Mouse (Mus musculus): ENCODE results near the gene Noxa1. TPM values are rescaled to one million over a fixed set of nuclear protein-coding genes. Genes with fewer than 3 reads are reported as not detected.

Noxa1 gene
- polyA plus RNA-seq, 1 experiment = not detected

DNA sequence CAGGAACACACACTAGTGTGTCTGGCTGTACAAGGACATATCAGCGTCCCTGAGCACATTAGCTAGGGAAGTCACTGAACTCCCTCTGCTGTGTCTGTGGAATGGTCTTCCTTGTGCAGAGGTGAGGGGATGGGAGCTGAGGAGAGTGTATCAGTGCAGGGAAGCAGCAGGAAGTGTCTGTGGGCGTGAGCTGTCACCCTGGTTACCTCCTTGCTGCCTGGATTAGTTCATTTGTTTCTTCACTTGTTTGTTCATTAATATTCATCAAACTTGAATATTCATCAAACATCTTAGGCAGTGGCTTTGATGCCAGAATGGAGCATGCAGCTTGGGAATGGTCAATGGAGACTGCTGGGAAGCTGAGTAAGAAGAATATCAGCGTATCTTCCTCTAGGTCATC is 4.8 kb upstream of the Noxa1 start:
- H3K27ac ChIP-seq (ENCODE audit: insufficient read depth, low read length) = no peak overlapping the region
- H3K4me3 ChIP-seq (ENCODE audit: insufficient read depth, low read length) = no peak overlapping the region
- no peaks in the 10 kb centered on the region for H3K4me1 ChIP-seq (ENCODE audit: control insufficient read depth, insufficient read depth, low read length)
- TF ChIP-seq POLR2A (IDR thresholded peaks at IDR 0.05; ENCODE audit: low read depth, low read length) (no peak), CTCF (IDR thresholded peaks at IDR 0.05; ENCODE audit: borderline replicate concordance, insufficient read depth, low read length) (no peak)

DNA sequence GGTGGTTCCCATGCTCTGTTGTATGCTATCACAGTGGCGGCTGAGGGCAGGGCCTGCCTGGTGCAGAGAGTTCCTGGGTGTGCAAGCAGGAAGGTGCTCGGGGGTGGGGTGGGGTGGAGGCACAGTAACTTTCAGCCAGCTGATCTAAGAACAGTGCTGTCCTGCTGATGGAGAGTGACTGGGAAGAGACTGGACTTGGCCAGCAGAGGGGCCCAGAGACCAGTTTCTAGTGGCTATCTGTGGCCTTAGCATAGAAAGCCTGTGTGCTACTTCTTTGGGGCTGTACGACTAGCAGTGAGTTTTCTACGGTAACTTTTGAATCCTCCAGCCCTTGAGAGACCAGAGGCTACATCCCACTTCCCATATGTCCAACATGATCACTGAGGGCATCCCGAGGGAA is 4.0 kb upstream of the Noxa1 start:
- Histone ChIP-seq H3K4me3 (ENCODE audit: insufficient read depth, low read length) (no peak overlapping the region), H3K27ac (ENCODE audit: insufficient read depth, low read length) (no peak overlapping the region), H3K4me1 (ENCODE audit: control insufficient read depth, insufficient read depth, low read length) (no peaks in the 10 kb centered on the region)
- TF ChIP-seq POLR2A (IDR thresholded peaks at IDR 0.05; ENCODE audit: low read depth, low read length) (no peak), CTCF (IDR thresholded peaks at IDR 0.05; ENCODE audit: borderline replicate concordance, insufficient read depth, low read length) (no peak)

DNA sequence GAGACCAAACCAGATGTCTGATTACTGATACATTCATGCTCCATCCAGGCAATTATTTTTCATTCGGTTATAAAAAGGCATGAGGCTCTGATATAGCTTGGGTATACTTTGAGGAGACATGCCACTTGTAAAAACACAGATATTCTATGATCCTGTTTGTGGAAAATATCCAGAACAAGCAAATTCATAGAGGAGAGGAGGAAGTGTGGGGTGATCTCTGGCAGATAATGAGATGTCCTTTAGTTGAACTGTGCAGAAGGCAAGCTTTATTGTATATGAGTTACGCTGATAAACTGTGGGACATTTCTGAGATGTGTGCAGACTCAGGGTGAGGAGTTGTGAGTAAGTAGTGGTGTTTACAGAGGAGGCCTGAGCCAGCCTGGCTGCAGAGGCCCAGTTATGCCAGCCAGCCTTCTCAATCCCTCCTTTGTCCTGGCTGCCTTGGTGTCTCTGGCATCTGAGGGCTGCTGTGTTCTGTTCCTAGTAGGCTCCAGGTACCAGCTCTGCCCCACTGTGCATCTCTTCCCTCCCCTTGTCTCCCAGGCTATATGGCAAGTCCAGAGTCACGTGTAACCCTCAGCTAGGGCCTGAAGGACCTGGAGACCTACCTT is 3.2 kb upstream of the Noxa1 start:
- TF ChIP-seq CTCF (IDR thresholded peaks at IDR 0.05; ENCODE audit: borderline replicate concordance, insufficient read depth, low read length) (no peak), POLR2A (IDR thresholded peaks at IDR 0.05; ENCODE audit: low read depth, low read length) (no peak)
- H3K4me3 ChIP-seq (ENCODE audit: insufficient read depth, low read length) = no peak overlapping the region
- no peaks in the 10 kb centered on the region for H3K4me1 ChIP-seq (ENCODE audit: control insufficient read depth, insufficient read depth, low read length)
- H3K27ac ChIP-seq (ENCODE audit: insufficient read depth, low read length) = no peak overlapping the region

DNA sequence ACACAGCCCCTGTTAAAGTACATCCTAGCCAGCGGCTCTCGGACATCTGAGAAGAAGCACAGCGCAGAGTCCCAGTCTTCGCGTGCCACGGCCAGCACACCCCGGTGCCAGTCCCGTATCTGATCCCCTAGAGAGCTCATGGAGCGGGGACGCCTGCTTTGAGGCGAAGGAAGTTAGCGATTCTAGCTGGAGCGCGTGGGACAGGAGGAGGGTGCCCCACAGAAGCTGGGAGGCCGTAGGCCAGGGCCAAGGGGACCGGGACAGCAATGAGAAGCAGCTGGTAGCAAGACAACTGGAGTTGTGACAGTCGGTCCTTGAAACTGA is 202 bp downstream of the Noxa1 start:
- TF ChIP-seq POLR2A (IDR thresholded peaks at IDR 0.05; ENCODE audit: low read depth, low read length) (no peak), CTCF (IDR thresholded peaks at IDR 0.05; ENCODE audit: borderline replicate concordance, insufficient read depth, low read length) (no peak)
- Histone ChIP-seq H3K4me3 (ENCODE audit: insufficient read depth, low read length) (no peak overlapping the region), H3K4me1 (ENCODE audit: control insufficient read depth, insufficient read depth, low read length) (no peaks in the 10 kb centered on the region), H3K27ac (ENCODE audit: insufficient read depth, low read length) (no peak overlapping the region)

DNA sequence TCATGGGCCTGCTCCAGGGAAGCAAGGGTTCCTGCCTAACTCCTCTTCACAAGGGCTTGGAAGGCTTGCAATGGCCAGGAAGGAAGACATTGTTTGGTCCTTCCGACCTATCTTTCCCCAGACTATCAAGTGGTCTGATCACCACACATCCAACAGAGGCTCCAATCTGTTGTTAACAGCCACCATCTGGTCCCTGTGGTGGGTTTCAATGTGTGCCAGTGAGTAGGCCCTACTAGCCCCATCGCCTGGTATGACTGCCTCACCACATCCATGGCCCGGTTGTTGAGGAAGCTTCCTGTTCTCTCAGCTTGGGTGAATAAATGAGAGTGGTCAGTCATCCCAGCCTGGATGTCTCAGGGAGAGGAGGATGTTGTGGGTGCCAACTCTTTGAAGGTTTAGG is 6.3 kb downstream of the Noxa1 start:
- no peak for TF ChIP-seq POLR2A (IDR thresholded peaks at IDR 0.05; ENCODE audit: low read depth, low read length)
- TF ChIP-seq CTCF (IDR thresholded peaks at IDR 0.05; ENCODE audit: borderline replicate concordance, insufficient read depth, low read length) = no peak
- H3K4me3 ChIP-seq (ENCODE audit: insufficient read depth, low read length) = no peak overlapping the region
- no peaks in the 10 kb centered on the region for H3K4me1 ChIP-seq (ENCODE audit: control insufficient read depth, insufficient read depth, low read length)
- H3K27ac ChIP-seq (ENCODE audit: insufficient read depth, low read length) = no peak overlapping the region

DNA sequence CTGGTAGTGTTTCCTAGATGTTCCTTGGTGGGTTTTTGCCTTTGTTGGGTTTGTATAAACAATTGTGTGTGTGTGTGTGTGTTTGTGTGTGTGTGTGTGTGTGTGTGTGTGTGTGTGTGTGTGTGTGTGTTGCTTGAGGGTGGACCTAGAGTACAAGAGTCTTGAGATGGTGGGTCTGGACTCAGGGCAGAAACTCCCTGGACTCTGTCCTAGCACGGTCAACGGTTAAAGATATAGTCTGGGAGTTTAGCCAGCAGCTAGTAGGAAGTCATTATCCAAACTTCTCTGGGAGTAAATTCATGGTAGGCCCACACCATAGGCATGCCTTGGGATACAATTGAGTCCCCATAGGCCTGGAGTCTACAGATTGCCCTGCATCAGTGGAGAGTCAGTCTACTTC is 7.1 kb downstream of the Noxa1 start:
- no peak for TF ChIP-seq CTCF (IDR thresholded peaks at IDR 0.05; ENCODE audit: borderline replicate concordance, insufficient read depth, low read length)
- no peak for TF ChIP-seq POLR2A (IDR thresholded peaks at IDR 0.05; ENCODE audit: low read depth, low read length)
- no peak overlapping the region for H3K27ac ChIP-seq (ENCODE audit: insufficient read depth, low read length)
- no peaks in the 10 kb centered on the region for H3K4me1 ChIP-seq (ENCODE audit: control insufficient read depth, insufficient read depth, low read length)
- H3K4me3 ChIP-seq (ENCODE audit: insufficient read depth, low read length) = no peak overlapping the region

DNA sequence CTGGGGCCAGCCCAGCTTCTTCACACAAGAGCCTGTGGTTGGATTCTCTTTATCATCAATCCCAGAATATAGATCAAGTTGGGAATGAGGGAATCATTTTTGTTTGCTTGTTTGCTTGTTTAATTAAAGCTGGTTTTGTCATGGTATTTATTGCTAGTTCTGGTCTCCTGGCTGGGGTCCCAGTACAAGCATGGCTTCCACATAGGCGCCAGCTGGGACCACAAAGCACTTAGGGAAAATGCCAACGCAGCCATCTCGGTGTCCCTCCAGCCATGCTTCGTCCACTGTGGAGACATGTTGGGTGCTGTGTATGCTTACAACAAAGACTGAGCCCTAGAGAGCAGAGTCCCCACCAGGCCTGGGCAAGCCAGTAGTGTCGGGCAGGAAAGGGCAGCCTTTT is 9.4 kb downstream of the Noxa1 start:
- Histone ChIP-seq H3K4me1 (ENCODE audit: control insufficient read depth, insufficient read depth, low read length) (no peaks in the 10 kb centered on the region), H3K27ac (ENCODE audit: insufficient read depth, low read length) (no peak overlapping the region), H3K4me3 (ENCODE audit: insufficient read depth, low read length) (no peak overlapping the region)
- no peak for TF ChIP-seq POLR2A (IDR thresholded peaks at IDR 0.05; ENCODE audit: low read depth, low read length)
- no peak for TF ChIP-seq CTCF (IDR thresholded peaks at IDR 0.05; ENCODE audit: borderline replicate concordance, insufficient read depth, low read length)

DNA sequence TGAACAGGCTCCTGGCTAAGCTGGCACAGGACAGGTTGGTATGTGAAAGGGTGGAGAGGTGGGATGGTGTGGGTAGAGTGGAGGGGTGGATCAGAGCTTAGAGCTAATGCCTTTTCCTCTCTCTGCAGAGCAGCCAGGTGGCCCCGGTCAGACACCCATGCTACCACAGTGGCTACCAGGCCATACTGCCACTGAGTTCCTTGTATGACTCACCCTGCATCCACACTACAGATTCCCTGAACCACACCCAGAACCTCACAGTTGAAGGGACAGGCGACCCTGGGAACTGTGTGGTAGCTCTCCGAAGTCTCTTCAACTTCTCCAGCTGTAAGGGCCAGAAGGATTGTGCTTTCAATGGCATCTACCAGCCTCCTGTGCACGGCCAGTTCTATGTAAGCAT is 11.3 kb downstream of the Noxa1 start:
- TF ChIP-seq CTCF (IDR thresholded peaks at IDR 0.05; ENCODE audit: borderline replicate concordance, insufficient read depth, low read length) (no peak), POLR2A (IDR thresholded peaks at IDR 0.05; ENCODE audit: low read depth, low read length) (no peak)
- Histone ChIP-seq H3K4me1 (ENCODE audit: control insufficient read depth, insufficient read depth, low read length) (no peaks in the 10 kb centered on the region), H3K27ac (ENCODE audit: insufficient read depth, low read length) (no peak overlapping the region), H3K4me3 (ENCODE audit: insufficient read depth, low read length) (no peak overlapping the region)

DNA sequence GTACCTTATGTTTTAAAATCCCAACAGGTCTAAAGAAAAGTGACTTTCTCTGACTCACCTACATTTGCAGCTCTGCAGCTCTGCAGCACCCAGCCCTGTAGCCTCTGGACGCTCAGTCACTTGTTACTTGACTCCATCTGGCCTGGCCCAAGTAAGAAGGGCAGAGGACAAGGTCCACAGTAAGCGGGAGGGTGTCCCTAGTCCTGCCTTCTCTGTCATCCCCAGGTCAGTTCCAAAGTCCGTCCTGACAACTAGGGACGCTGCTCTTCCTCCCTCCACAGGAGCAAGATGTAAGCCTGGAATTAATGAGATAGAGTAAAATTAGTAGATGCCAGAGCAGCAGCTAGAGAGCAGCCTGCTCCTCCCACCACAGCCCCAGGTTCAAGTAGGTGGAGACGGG is 14.9 kb downstream of the Noxa1 start, which contains the start of gene Entpd8:
Entpd8 (plus strand) TSS at position 229 of the 400 bp plus-strand sequence.
- H3K27ac ChIP-seq (ENCODE audit: insufficient read depth, low read length) = no peak within 1 kb of the TSS
- no peaks in the 10 kb centered on the region for H3K4me1 ChIP-seq (ENCODE audit: control insufficient read depth, insufficient read depth, low read length)
- no peak within 1 kb of the TSS for H3K4me3 ChIP-seq (ENCODE audit: insufficient read depth, low read length)
- TF ChIP-seq POLR2A (IDR thresholded peaks at IDR 0.05; ENCODE audit: low read depth, low read length) (no peak), CTCF (IDR thresholded peaks at IDR 0.05; ENCODE audit: borderline replicate concordance, insufficient read depth, low read length) (no peak)

DNA sequence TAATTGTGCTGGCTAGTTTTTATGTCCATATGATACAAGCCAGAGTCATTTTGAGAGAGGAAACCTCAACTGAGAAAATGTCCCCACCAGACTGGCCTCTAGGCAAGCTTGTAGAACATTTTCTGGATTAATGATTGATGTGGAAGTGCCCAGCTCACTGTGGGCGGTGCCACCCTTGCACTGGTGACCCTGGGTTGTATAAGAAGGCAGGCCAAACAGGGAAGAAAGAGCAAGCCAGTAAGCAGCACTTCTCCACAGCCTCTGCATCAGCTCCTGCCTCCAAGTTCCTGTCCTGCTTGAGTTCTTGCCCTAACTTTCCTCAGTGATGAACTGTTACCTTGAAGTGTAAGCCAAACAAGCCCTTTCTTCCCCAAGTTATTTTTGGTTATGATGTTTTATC is 16.0 kb downstream of the Noxa1 start:
- no peak for TF ChIP-seq CTCF (IDR thresholded peaks at IDR 0.05; ENCODE audit: borderline replicate concordance, insufficient read depth, low read length)
- no peak for TF ChIP-seq POLR2A (IDR thresholded peaks at IDR 0.05; ENCODE audit: low read depth, low read length)
- no peaks in the 10 kb centered on the region for H3K4me1 ChIP-seq (ENCODE audit: control insufficient read depth, insufficient read depth, low read length)

DNA sequence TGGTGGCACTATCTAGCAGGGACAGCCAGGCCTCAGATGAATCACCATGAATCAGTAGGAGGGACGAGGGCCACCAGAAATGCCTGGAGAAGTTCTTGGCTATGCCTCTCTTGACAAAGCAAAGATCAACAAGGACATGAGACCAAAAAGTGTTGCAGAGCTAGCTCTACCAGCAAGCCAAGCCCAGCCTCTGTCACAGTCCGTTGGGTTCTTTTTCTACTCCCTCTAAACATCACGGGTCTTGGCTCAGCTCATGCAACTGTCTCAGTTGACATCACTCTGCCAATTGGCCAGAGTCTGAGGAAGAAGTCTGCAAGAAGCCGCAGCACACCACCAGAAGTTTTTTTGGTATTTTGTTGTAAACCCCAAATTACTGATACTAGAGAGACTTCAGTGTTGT is 19.4 kb downstream of the Noxa1 start:
- TF ChIP-seq POLR2A (IDR thresholded peaks at IDR 0.05; ENCODE audit: low read depth, low read length) (no peak), CTCF (IDR thresholded peaks at IDR 0.05; ENCODE audit: borderline replicate concordance, insufficient read depth, low read length) (no peak)
- no peak overlapping the region for H3K4me3 ChIP-seq (ENCODE audit: insufficient read depth, low read length)
- H3K4me1 ChIP-seq (ENCODE audit: control insufficient read depth, insufficient read depth, low read length) = no peaks in the 10 kb centered on the region
- no peak overlapping the region for H3K27ac ChIP-seq (ENCODE audit: insufficient read depth, low read length)

More for the DNA sequence above, 16.0 kb downstream of the Noxa1 start:
- H3K4me3 ChIP-seq (ENCODE audit: insufficient read depth, low read length) = no peak overlapping the region
- H3K27ac ChIP-seq (ENCODE audit: insufficient read depth, low read length) = no peak overlapping the region

All from embryonic fibroblast, embryonic 13.5 days (primary cell).